Mouse (Mus musculus): Measurements from ENCODE around the gene Map1b. TPM values are rescaled to one million over a fixed set of nuclear protein-coding genes. Genes with fewer than 3 reads are reported as not detected.

The Map1b gene
- total RNA-seq, 2 experiments from 2014 or later = 36.4 to 36.5 TPM

- DNase-seq = no peak
- intact Hi-C loops (cut with DNase I) = no loop called here
These were observed 63.9 kb downstream of the Map1b start for GRCm38 (mm10) chr13:99452444-99452843.

- no peak for DNase-seq
These were observed 65.1 kb downstream of the Map1b start for GRCm38 (mm10) chr13:99451276-99451675.

GRCm38 (mm10) chr13:99450766-99451165 is 65.6 kb downstream of the Map1b start:
- peak; percentile 59 to 61 for DNase-seq
- intact Hi-C loops (cut with DNase I) = no loop called here

More at GRCm38 (mm10) chr13:99451276-99451675, 65.1 kb downstream of the Map1b start:
- intact Hi-C loops (cut with DNase I) = no loop called here

GRCm38 (mm10) chr13:99449547-99449946 is 66.8 kb downstream of the Map1b start:
- intact Hi-C loops (cut with DNase I) = no loop called here
- no peak for DNase-seq

GRCm38 (mm10) chr13:99448278-99448677 is 68.1 kb downstream of the Map1b start:
- no peak for DNase-seq
- intact Hi-C loops (cut with DNase I) = no loop called here

DNA sequence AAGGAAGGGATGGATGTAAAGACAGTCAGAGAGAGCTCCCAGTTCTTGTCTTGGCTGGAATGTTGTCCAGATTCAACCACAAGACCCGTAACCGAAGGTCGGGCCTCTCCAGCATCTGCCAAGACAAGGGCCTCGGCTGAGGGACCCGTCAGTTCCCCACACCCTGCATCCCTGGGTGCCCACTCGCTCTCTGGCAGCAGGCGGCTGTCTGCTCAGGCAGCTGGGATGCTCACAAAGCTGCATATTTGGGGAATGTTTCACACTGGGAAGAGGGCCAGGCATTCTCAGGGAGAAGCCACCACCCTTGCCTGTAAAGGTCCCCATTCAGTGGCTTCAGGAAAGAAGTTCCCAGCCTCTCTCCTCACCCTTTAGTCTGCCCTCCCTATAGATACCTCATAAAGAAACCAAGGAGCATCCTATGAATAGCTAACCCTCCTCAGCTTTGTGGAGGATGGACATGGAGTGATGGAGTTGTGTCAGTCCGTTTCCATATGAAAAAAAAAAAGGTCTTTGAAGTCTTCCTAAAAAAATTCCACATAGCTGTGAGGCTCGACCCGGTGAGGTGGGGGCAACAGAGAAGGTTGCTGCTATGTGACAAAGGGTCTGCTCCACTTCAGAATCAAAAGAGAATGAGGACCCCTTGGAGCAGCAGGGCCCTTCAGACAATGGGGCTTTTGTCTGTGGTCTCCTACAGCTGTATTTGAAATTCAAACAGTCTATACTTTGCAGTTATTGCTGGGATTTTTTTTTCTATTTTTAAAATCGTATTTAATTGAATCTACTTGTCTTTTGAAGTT is 68.7 kb downstream of the Map1b start:
- DNase-seq = peak; percentile 55 to 57
- intact Hi-C loops (cut with DNase I) = no loop called here

- intact Hi-C loops (cut with DNase I) = no loop called here
- DNase-seq = no peak
These were observed 69.3 kb downstream of the Map1b start for GRCm38 (mm10) chr13:99447002-99447401.

DNA sequence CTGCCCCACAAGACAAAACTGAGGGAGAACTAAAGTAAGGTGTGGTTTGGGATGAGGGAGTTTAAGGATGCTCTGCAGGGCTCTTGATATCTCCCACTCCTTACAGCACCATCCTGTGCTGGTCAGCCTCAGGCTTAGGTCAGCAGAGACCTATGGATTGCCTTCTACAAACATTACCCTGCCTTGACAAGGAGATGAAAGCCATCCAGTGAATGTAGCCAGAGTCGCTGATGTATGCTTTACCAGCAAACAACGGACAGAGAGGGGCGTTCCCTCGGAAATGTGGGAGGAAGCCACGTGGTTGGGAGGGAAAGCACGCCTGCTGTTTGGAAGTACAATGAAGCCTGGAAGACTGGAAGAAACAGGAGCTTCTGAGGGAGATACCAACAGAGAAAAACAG is 71.5 kb downstream of the Map1b start:
- DNase-seq = peak; percentile 25 to 45
- intact Hi-C loops (cut with DNase I) = no loop called here

GRCm38 (mm10) chr13:99444431-99444871 is 71.9 kb downstream of the Map1b start:
- intact Hi-C loops (cut with DNase I) = no loop called here
- no peak for DNase-seq

GRCm38 (mm10) chr13:99443484-99444175 is 72.7 kb downstream of the Map1b start:
- no peak for DNase-seq
- intact Hi-C loops (cut with DNase I) = no loop called here

- intact Hi-C loops (cut with DNase I) = no loop called here
- DNase-seq = no peak
These were observed 73.7 kb downstream of the Map1b start for GRCm38 (mm10) chr13:99442434-99443249.

- intact Hi-C loops (cut with DNase I) = no loop called here
- no peak for DNase-seq
These were observed 74.5 kb downstream of the Map1b start for GRCm38 (mm10) chr13:99441700-99442433.

- no peak for DNase-seq
- intact Hi-C loops (cut with DNase I) = no loop called here
These were observed 76.1 kb downstream of the Map1b start for GRCm38 (mm10) chr13:99440228-99440627.

DNA sequence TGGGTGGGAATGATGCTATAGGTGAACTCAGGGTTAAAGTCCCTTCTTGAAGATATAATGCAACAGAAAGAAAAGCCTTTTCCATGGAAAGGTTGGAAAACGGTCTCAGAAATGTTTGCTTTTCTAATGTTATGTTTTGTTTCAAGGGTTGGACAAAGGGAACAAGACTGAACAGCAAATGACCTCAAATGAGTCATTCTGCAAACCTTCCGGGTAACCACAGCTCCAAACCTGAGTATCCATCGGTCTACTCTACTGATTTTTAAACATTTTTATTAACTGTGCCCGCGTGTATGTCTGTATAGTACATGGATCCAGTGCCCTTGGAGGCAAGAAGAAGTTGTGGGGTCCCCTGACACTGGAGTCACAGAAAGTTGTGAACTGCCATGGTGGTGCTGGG is 77.0 kb downstream of the Map1b start:
- DNase-seq = no peak
- intact Hi-C loops (cut with DNase I) = no loop called here

- DNase-seq = no peak
- intact Hi-C loops (cut with DNase I) = no loop called here
These were observed 79.3 kb downstream of the Map1b start for GRCm38 (mm10) chr13:99437051-99437450.

DNA sequence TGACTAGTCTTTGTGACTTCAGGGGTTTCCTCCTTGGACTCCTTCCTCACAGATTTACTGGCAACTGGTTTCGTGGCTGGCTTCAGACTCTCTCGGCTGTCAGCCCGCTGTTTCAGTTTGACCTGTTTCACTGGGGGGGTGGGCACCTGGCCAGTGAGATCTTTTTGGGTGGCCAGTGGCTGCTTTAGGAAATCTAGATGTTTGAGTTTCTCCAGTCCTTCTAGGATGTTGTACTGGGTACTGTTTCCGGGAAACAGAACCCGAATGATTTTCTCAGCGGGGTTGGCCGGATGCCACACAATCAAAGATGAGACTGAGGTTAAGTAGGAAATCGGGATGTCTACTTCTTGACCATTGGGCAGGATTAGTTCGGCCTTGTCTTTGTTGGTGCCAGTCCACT is 81.8 kb downstream of the Map1b start:
- DNase-seq = no peak
- intact Hi-C loops (cut with DNase I) = no loop called here

DNA sequence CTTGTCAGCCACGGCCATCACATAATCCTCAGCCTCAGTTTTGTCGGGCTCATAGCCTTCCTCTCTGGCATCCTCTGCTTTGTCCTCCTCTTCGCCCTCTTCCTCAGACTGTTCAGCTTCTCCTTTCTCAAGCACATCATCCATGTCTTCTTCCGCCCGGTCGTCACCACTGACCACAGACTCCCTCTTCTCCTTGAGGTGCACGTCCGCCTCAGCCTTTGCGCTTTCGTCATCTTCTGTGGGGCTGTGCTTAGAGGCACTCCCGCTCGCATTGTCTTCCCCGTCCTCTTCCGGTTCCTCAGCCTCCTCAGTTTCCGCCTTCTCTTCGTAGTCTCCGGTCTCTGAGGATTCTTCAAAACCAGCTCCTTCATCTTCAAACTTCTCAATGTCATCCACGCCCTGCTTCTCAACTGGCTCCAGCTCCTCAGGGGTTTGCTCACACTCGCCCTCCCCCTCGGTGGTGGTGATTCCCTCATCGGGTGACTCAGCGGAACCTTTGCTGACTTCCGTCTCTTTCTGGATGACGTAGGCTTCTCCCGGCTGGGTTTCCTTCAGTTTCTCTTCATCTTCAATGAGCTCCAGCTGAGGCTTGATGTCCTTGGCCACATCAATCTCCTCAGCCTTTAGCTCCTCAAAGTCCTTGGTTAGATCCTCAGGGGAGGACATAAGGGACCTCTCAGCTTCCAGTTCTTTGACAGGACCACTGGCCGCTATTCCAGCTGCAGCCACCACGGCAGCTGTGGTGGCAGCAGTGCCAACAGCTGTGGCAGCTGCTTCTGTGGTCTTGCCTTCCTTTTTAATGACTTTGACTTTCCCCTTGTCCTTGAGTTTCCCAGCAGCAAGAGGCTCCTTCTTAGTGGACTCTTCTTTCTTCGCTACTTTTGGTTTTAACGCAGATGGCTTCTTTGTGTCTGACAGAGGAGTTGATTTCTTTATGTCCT is 83.0 kb downstream of the Map1b start:
- DNase-seq = no peak
- intact Hi-C loops (cut with DNase I) = no loop called here

- intact Hi-C loops (cut with DNase I) = no loop called here
- DNase-seq = no peak
These were observed 92.8 kb downstream of the Map1b start for GRCm38 (mm10) chr13:99423581-99423980.

GRCm38 (mm10) chr13:99416601-99417000 is 99.7 kb downstream of the Map1b start:
- intact Hi-C loops (cut with DNase I) = loop anchor here (2.0 kb wide), 1 partner anchor 42 kb away; no protein-coding TSS in a partner anchor
- no peak for DNase-seq

Data from heart, postnatal 10 days (tissue).